Mouse (Mus musculus) cerebral cortex, adult 2 months (tissue): Measurements from ENCODE around the gene Acnat1.

ENCODE experiments used
- WGBS: fragments of 180-500 bp; shearing (Covaris S2); methylation state at CpG from one replicate; pipeline ENCODE4 v1.1.7; 2018; 5-methylcytosine and 5-hydroxymethylcytosine counted together

Acnat1 gene

DNA sequence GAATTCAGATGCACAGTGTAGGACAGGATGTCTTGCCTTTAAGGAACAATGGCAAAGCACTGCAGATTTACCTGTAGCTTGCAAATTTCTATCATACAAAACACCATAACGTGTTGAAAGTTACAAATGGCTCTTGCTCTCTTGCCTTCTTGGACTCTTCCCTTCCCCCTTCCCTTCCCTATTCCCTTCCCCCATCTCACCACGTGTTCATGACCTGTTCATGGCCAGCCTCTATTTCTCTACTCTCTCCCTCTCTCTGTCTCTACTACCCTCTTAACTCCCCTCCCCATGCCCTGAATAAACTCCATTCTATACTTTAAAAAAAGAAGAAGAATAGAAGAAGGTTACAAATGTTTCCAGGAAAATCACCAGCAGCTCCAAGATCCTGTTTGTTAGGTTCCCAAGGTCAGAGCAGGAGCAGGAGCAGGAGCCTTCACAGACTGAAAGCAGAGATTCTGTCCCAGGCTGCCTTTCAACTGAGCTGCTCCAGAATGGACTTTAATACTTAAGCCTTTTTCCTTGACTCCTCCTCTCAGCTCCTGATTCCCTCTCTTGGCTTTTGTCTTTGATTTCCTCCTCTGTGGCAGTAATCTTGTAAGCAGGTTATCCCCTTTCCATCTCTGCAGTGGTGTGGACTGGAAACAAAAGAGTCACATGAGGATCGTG lies at the start of gene Acnat1:
Gene Acnat1 (minus strand): TSS at position 478 of the 666 bp plus-strand sequence.
- WGBS: 44% methylated on average over 3 of the region's 3 CpGs

GRCm38 (mm10) chr4:49522576-49522975 lies 48.9 kb upstream of the Acnat1 start:
- 35% methylated on average over 9 of the region's 9 CpGs for WGBS

DNA sequence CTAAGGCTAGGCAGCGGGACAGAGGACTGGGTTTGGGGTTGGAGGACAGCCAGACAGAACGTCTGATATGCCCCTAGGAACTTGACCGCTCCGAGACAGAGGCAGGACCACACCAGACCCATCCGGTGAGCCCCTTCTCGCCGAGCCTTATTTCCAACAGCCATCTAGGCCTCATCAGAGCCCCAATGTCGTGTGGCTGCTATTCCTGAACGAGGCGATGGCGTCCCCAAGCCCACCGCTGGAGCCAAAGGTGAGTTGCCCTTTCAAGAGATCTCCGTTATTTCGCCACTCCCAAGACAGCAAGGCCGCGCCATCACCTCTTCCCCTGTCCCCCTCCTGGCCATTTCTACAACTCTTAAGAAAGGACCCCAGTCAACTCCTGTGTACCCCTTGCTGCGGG lies 47.6 kb upstream of the Acnat1 start:
- WGBS: under 1% methylated on average over 17 of the region's 17 CpGs

DNA sequence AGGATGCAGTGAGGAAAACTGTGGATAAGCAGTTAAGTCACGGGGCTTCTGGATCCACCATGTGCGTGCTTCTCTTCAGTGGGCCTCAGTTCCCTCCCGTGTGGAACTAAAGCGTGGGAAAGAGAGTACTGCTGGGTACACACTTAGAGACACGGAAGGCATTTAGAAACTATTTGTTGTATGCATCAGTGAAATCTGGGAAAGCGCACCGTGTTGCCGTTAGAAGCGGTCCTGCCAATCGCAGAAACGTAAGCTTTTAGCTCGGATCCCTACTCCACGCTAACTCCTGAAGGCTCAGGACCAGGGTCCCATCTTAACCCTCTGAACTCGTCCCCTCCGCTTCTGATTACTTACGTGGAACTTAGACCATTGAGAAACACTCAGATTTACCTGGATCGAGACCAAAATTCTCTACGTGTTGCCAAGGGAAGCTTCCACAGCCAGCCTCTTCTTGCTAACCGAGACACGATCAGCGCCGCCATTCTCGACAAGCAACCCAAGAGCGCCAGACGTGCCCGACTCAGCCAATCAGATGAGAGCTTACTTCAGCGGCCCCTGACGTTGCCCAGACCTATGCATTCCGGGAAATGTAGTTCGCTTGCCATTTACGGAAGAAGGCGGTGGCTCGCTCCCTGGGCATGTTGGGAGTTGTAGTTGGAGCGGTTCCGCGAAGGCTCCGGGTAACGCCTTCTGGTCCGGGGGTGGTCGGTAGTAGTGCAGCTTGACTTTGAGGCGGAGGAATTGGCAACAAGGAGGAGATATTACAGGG lies 47.0 kb upstream of the Acnat1 start, which contains the start of the genes Mrpl50 and Zfp189:
Gene Mrpl50 (minus strand): TSS at position 522 of the 769 bp plus-strand sequence.
Gene Zfp189 (plus strand): TSS at position 605 of the 769 bp plus-strand sequence.
- under 1% methylated on average over 41 of the region's 41 CpGs for WGBS

GRCm38 (mm10) chr4:49519476-49519875 lies 45.8 kb upstream of the Acnat1 start:
- 78% methylated on average over 5 of the region's 5 CpGs for WGBS

- 99% methylated on average over 6 of the region's 6 CpGs for WGBS
These were observed 40.7 kb upstream of the Acnat1 start for GRCm38 (mm10) chr4:49514441-49514840.

GRCm38 (mm10) chr4:49512636-49513035 lies 38.9 kb upstream of the Acnat1 start:
- 91% methylated on average over 4 of the region's 4 CpGs for WGBS

- 97% methylated on average over 1 of the region's 1 CpGs for WGBS
These were observed 36.6 kb upstream of the Acnat1 start for GRCm38 (mm10) chr4:49510236-49510835.

GRCm38 (mm10) chr4:49509183-49509582 lies 35.5 kb upstream of the Acnat1 start:
- 89% methylated on average over 2 of the region's 2 CpGs for WGBS

GRCm38 (mm10) chr4:49506386-49506785 lies 32.7 kb upstream of the Acnat1 start, which contains the start of gene Baat:
Baat (minus strand) TSS chr4:49506557.
- 85% methylated on average over 3 of the region's 3 CpGs for WGBS

- 90% methylated on average over 1 of the region's 1 CpGs for WGBS
These were observed 29.9 kb upstream of the Acnat1 start for GRCm38 (mm10) chr4:49503563-49503962.

DNA sequence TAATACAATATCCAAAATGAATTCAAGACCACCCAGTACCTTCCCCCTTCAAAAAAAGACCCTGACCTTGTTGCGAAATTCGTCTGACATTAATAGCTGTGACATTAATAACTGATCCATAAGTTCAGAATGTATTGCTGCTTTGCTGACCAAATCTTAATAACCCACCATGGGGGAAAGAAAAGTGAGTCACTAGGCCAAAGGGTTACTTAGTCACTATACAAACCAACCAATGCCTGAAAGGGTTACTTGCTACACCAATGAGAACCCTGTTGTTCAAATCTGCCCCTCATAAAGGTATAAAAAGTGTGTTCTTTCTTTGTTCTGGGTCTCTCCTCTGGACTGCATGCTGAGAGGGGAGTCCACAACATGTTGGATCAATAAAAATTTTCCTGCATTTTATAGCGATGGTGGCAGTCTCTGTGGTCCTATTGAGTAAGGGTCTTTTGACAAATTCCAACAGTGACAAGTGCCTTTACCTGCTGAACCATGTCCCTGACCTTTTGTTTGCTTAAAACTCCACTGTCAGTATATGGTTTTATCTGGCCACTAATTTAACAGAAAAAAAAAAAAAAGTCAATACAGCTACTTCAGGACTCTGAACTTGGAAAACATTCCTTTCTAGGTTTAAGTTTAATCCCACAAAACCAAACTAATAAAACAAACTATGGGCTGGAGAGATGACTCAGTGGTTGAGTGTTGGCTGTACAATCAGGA lies 12.4 kb upstream of the Acnat1 start:
- 92% methylated on average over 3 of the region's 3 CpGs for WGBS

- 80% methylated on average over 3 of the region's 3 CpGs for WGBS
These were observed 7.2 kb upstream of the Acnat1 start for GRCm38 (mm10) chr4:49480896-49481295.

DNA sequence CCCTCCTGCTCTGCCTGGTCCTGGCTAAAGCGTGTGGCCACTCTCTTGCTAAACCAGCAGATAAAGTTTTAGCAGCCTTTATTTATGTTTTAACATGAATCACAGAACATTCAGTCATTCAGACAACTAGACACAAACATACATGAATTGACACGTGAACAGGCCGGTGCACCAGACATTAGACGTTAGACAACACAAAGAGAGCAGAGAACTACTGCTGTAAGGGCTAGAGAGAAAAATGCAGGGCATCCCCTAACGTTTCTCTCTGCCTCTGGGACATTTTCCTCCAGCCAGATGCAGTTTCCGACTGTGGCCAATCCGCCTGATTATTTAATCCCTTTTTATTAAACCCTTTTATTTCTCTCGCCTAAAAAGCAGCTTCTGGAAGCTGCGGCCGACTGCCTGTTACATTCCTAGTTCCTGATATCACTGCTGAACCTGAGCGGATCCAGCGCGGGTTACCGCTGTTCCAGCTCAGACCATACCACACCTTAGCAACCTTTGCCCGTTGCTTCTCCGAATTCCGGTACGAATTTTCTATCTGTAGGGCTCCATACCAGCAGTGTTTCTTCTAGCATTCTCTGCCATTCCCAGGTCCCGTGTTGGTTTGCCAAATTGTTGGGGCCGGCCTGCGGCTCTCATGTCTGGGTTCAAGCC lies 6.5 kb upstream of the Acnat1 start:
- WGBS: 53% methylated on average over 21 of the region's 21 CpGs

DNA sequence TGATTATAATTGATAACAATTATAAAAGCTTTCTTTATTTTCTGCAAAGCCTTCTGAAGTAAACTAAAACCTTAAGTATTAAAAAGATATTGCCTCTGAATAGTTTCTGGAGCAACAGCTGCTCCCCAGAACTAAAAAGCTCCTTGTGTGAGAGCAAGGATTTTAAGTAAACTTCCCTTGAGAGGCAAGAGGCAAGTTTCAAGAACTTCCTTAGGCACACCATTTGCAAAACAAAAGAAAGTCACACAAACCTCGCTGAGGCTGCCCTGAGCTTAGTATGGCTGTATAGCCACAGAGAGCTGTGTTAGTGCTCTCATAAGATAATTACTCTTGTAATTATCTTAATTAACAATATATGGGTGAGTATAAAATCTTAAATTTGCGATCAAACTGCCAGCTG lies 5.3 kb upstream of the Acnat1 start:
- 59% methylated on average over 2 of the region's 2 CpGs for WGBS

GRCm38 (mm10) chr4:49478118-49478877 lies 4.6 kb upstream of the Acnat1 start:
- 24% methylated on average over 19 of the region's 19 CpGs for WGBS

GRCm38 (mm10) chr4:49469435-49470151 lies 4.1 kb downstream of the Acnat1 start:
- 94% methylated on average over 3 of the region's 3 CpGs for WGBS

DNA sequence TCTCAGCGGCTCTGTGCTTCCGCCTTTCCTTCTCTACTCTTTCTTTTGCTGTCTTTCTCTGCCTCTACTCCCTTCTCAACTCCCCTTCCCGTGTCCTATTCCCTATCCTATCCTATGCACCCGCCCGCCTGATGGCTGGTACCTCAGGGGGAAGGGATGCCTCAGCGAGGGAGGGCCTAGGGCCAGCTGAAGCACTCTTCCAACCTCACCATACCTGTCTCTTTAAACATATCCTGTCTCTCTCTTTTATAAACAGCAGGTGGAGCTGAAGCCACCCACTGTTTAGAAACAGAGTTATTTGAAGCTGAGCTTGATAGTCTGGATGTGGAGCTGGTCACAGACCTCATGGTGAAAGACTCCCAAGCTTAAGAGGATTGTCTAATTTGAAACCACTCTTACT lies 6.4 kb downstream of the Acnat1 start:
- 91% methylated on average over 6 of the region's 6 CpGs for WGBS

GRCm38 (mm10) chr4:49456171-49456570 lies 17.5 kb downstream of the Acnat1 start:
- WGBS: 77% methylated on average over 2 of the region's 2 CpGs
